Mouse (Mus musculus): Measurements from ENCODE around the gene Grifin.

Grifin gene

DNA sequence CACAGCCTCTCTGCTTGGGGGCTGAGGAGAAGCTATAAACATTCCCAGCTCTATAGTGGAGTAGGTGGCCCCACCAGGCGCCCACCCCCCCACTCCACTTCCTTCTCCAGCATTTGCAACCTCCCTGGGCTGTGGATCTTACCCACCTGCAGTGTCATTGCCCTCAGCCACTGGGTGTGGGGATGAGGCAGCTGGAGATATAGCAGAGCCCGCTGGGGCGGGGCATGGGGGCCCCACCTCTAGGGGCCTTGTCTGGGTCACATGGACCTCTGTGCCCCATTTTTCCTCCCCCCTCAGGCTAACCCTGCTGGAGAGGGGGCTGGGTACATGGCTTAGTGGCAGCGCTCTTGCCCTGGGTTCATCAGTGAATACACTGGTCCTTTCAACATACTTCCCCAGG, at the start of gene Grifin:
Gene Grifin, minus strand, starts transcription at position 176 of the 400 bp plus-strand sequence.
- no peak for DNase-seq (ENCODE audit: low spot score in 2 of 2)

DNA sequence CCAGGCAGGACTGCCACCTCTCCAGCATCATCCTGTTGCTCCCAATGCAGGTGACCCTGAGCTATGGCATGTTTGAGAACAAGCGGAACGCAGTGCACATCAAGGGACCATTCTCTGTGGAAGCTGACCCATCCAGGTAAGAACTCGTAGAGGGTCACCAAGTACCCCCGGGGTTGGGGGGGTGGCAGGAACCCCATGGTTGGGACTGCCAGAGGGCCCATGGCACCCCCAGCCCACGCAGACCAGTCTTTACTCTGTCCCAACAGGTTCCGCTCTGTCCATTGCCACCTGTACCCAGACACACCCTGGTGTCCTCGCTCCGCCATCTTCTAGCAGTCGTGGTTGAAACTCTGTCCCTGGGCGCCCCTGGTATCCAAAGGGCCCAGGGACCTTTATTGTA, 49.3 kb upstream of the Grifin start:
- DNase-seq (ENCODE audit: low spot score in 2 of 2), result no peak

DNA sequence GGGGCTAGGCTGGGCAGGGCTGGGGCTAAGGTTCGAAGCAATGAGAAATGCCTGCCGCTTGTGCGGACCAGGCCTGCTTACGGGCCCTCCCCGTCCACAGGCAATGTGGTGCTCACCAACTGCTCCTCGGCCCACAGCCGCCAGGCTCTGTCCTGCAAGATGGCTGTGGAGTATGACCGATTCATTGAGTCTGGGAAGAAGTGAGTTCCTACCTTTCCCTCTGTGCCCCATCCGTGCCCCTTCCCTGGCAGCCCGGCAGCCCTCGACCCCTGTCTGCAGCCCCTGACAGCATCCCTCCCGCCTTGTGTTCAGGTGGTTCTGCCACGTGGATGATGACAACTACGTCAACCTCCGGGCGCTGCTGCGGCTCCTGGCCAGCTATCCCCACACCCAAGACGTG, 47.3 kb upstream of the Grifin start:
- DNase-seq (ENCODE audit: low spot score in 2 of 2), result peak in 1 of 2 experiments; percentile 25

DNA sequence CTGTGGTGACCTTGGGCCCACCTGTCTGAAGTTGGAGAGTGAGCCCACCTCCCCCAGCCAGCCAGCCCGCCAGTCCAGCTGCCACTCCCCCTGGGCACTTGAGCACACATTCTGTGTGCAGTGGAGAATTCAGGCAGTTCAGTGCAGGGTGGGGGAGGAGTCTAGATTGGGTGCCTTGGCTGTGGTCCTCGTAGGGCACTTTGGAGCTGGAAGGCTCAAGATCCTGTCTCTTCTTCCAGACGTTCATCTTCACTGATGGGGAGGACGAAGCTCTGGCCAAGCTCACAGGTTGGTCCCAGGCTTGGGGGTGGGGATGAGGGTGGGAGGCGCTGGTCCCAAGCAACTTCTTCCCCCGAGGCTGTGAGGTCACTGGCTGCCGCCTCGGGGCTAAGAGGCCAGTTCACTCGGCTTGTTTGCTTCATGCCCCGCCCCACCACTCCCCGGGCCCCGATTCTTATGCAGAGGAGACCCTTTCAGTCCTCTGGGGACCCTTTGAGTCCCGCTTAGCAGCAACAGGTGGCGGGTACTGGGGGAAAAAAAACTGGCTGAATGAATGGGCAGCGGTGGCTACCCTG, 46.8 kb upstream of the Grifin start:
- peak in 1 of 2 experiments; percentile 19 for DNase-seq (ENCODE audit: low spot score in 2 of 2)

DNA sequence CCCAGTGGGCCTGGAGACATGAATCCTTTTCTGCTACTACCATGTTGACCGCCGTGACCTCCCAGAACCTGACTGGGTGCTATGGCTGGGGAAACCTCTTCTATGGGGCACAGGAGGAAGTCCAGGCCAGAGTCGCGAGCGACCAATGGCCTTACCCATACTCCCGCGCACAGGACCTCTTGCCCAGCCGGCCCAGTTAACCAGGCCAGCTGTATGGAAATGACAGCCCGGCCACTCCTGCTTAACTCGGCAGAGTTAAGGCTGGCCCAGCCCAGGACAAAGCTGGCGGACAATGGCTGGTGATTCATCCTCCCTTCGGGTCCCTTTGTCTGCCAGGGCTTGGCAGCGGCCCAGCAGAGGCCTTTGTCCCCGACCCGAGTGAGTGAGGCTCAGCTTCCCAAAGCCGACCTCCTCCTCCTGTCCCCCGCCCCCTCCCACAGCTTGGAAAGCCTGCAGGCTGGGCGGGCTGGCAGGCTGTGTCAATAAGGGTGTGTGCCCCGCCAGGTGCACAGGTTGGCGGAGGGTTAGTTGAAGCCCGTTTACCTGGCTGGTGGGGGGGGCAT, 46.2 kb upstream of the Grifin start:
- peak; percentile 53 for DNase-seq (ENCODE audit: low spot score in 2 of 2)

DNA sequence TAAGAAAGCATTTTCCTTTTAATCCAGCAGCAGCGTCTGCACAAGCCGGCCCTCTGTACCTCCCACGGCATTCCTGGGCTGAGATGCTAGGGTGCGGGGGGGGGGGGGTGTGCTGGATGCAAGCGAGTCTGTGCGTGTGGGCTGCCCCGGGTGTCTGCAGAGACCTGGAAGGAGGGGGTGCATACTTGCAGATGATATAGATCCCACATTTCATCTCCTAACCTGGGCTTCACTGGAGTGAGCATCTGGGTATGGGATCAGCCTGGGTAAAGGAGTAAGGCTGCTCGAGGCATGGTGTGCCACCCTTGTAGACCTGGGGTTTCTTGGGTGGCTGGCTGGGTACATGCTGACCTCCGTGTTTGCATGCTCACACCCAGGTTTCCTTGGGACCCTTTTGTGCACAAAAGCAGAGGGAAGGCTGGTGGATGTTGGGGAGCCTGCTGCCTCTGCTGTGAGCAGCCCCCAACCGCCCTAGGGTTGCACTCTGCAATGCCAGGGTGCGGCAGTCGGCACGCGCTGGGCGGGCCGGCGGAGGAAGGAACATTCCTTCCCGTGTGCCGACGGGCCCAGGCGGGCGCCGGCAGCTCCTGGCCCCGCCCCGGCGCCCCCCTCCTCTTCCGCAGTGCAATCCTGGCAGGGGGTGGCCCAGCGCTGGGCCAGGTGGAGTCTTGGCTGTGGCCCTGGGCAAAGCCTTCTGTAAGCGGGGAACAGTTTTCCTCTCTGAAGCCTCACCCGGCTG, 45.6 kb upstream of the Grifin start:
- DNase-seq (ENCODE audit: low spot score in 2 of 2), result peak; percentile 45 to 50

DNA sequence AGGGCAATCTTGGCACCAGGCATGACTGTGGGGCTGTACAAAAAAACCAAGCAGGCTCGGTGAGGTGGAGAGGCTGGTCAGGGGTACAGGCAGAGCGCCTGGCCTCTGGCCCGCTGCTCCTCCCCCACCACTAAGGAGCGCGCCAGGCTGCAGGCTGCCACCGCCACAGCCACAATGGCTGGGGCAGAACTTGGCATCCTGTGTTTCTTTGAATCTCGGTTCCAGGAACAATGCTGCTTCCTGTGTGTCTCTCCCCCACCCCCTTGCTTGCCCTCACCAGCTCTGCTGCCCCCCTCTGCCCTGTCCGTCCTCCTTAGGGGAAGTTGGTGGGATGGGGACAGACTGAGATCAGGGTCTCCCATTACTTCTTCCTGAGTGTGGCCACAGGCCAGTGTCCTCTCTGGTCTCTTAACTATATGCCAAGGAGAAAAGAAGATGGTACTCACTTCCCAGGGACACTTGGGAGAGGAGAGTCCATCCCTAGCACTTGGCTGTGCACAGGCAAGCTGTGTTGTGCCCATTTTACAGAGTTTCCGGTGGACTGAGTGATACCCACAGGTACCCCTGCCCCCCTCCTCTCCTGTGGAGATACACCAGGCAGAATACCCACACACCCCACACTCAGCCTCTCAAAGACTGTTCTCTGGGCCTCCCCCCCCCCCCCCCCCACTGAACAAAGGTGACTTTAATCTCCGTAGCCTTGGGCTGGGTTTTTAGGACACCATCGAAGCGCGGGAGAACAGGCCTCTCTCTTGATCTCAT, 44.8 kb upstream of the Grifin start:
- DNase-seq (ENCODE audit: low spot score in 2 of 2), result peak; percentile 47 to 54

DNA sequence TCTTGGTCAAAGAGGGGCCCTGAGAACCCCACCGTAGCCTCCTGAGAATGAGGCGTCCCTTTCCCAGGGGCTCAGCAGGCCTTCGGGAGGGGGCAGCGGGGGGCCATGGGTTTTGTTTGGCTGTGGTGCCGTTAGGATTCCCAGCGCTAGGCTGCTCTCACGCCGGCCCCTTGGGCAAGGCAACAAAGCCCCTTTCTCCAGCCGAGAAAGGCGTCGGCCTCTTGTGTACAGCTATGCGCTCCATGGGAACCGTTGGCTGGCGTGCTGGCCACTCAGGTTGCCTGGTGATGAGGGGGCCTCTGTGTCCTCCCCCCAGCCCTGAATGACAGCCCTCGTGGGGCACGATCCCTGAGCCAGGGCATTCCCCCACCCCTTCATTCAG, 43.8 kb upstream of the Grifin start:
- peak; percentile 47 to 50 for DNase-seq (ENCODE audit: low spot score in 2 of 2)

DNA sequence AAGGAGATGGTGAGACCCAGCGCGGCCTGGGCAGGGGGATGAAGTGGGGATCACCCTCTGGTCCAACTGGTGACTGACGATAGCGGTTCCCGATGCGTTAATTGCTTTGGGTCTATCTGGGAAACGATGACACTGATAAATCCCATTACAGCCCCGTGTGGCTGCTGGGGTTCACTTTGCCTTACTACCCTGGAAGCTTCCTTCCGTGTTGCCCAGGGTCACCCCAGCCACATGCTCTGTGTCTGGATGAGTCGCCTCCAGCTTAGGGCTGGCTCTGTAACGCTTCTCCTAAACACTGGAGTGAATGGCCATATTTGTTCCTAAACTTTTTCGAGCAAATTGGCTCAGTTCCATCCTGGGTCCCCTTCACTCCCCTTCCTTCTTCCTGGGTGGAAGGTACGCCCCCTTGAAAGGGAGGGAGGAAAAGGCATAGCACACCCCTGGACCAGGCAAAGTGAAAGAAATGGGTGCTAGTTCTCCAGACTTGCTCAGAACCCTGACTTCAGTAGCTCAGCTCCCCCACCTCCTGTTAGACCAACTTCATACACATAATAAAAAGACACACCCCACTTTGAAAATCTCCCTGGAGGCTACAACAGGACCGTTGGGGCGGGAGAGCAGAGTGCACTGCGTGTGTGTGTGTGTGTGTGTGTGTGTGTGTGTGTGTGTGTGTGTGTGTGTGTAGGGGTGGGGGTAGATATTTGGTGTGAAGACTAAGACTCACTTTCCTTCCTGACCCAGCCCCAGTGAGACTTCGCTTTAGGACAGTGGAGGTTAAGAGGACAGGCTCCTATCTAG, 43.2 kb upstream of the Grifin start:
- peak in 1 of 2 experiments; percentile 59 for DNase-seq (ENCODE audit: low spot score in 2 of 2)

DNA sequence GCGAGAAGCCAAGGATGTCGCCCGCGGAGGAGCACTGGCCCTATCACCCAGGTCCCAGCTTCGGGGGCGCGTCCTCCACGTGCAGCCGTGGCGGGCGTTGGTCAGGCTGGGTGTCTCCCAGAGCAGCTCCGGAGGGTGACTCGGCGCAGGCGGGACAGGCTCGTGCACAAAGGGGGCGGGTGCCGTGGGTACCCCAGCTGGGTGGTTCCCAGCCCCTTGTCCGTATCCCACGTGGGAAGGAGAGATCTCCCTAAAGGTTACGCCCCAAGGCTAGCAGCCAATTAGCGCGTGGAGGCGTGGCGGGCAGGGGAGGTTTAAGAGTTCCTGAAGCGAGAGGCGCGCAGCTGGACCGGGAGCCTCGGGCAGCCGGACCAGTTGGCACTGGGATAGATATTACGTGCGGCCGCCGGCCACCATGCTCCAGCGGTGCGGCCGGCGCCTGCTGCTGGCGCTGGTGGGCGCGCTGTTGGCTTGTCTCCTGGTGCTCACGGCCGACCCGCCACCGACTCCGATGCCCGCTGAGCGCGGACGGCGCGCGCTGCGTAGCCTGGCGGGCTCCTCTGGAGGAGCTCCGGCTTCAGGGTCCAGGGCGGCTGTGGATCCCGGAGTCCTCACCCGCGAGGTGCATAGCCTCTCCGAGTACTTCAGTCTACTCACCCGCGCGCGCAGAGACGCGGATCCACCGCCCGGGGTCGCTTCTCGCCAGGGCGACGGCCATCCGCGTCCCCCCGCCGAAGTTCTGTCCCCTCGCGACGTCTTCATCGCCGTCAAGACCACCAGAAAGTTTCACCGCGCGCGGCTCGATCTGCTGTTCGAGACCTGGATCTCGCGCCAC, 42.3 kb upstream of the Grifin start, which contains the start of gene Lfng:
Gene Lfng, plus strand, starts transcription at position 320 of the 835 bp plus-strand sequence.
- DNase-seq (ENCODE audit: low spot score in 2 of 2), result peak; percentile 84 to 87

DNA sequence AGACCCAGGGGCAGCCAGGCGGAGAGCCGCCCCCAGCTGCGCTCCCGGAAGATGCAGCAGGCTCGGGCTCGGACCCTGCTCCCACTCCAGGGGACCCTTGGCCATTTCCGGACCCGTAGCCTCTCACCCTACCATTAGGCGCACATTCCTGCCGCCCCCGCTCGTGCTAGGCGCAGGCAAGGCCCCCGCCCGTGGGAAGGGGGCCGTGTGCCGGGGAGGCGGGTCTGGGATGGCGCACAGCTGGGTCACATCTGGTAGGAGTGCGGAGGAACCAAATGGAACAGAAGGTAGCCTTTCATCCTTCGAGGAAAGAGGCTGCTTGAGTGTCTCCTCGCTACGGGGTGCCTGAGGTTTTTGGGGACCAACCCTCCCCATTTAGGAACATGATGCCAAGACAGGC, 41.5 kb upstream of the Grifin start:
- DNase-seq (ENCODE audit: low spot score in 2 of 2), result peak in 1 of 2 experiments; percentile 33

DNA sequence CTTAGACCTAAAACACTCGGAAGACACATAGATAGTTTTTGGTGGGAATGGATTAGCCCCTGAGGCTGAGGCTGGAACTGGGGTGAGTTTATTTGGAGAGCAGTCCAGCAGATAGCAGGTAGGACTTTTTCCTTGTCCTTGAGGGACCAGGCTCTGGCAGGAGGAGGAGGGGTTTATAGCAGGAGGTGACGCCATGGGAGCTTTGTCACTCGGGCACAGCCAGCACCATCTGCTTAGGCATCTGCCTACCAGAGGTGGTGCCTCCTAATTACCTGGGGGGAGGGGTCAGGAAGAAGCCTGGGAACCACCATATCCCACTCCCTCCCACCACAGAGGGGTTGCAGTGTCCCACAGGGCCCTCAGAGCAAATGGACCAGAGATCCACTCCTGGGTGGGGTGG, 40.4 kb upstream of the Grifin start:
- DNase-seq (ENCODE audit: low spot score in 2 of 2), result peak in 1 of 2 experiments; percentile 19

DNA sequence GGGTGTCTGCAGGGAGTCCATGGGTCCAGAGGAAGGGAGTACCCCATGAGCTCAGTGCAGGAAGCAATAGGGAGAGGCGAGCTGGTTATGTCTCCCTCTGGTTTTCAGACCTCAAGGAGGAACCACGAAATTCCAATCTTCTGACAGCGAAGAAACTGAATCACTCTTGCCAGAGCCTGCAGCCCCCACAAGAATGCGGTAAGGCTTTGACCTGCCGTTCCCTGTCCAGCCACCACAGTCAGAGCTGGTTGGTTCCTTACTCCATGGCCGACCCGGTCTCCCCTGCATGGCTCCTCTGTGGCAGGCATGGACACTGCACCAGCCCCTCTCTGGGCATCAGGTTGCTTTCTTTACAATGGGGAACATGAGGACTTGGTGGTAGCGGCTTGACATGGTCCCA, 39.5 kb upstream of the Grifin start:
- DNase-seq (ENCODE audit: low spot score in 2 of 2), result no peak

DNA sequence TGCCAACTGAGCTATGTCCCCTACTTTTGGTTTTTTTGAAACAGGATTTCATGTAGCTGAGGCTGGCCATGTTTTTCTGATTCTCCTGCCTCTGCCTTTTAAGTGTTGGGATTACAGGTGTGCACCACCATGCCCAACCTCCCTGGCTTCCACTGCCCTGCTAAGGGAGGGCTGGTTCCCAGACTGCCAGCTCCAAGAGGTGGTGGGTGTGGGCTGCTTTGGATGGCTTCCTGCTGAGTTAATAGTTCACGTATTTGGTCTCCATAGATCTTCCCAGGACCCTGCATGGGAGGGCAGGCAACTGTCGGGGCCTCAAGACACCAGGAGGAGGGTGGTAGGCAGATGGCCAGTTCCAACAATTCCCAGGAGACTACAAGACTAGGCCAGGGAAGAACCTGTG, 37.7 kb upstream of the Grifin start:
- no peak for DNase-seq (ENCODE audit: low spot score in 2 of 2)

DNA sequence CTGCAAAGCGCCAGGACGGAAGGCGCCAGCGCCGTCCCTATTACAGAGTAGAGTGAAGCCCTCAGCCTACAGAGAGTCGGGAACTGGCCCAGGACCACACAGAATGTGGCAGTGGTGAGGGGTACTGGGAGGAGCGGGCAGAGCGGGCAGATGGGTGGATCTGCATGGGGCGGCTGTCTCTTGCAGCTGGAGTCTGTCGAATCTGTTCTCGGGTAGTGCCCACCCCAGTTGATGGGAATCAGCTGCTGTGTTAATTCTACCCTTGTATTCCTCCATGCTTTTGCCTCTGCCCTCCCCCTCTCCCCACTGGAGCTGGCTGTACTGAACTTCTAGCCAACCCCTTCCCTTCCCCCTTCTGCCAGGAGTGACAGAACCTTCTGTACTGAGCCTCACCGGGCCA, 36.8 kb upstream of the Grifin start:
- no peak for DNase-seq (ENCODE audit: low spot score in 2 of 2)

DNA sequence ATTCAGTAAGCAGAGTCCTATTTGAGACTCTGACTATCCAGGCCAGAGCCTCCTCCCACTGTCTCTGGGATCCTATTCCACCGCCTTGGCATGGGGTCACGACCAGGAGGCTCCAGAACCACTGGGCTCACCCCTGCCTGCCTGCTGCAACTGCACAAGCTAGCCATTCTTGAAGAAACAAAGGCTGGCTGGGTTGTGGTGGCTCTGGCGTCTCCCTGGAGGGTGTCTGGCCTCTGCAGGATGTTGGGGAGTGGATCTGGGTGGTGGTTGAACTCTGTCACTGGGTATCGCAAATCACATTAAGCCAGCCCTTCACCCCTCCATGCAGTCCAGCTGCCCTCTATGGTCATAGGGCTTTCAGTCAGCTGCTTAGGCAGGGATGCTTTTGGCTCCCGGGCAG, 35.1 kb upstream of the Grifin start:
- DNase-seq (ENCODE audit: low spot score in 2 of 2), result peak in 1 of 2 experiments; percentile 5

DNA sequence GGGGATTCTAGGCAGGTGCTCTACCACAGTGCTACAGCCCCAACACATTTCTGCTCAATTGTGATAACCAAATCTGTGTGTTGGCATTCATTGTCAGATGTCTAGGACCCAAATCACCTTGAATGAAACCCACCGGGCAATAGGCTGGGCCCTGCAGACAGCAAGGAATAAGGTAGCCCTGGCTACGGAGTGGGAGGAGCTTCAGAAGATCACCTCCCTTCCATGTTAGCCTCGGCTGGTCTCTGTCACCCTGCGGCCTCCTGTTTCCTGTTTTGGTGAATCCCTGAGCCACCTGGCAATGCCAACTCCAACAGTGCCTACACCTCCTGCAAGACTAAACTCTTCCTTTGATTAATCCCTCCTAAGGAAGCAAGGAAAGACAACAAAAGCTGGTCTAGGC, 32.9 kb upstream of the Grifin start:
- peak in 1 of 2 experiments; percentile 37 for DNase-seq (ENCODE audit: low spot score in 2 of 2)

DNA sequence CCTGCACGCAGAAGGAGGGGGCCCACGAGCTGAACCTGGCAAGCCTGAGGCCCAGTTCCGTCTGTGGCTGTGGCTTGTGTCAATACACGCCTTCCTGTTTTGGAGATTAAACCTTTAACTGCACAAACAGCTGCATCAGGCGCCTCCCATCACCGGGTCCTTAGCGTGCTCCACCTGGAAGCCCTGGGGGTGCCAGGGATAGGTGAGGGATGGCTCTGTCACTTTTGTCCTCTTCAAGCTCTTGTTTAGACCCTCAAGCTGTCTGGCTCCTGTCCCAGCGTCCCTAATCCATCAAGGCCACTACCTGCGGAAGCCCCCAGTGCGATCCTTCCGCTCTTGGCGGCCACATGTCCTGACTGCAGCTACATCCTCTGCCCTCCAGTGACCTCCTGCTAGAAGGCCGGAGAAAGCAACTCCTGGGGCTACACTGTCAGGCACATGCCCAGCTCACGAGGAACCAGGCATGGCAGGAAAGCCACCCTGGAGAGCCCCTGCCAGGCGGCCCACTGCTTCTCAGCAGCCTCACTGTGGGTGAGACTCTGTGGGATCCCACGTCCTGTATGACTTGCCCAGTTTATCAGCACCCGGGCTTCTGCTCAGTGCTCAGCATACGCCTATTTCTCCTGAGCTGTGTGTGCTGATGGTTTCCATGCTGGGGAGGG, 32.2 kb upstream of the Grifin start:
- DNase-seq (ENCODE audit: low spot score in 2 of 2), result peak; percentile 73 to 76

DNA sequence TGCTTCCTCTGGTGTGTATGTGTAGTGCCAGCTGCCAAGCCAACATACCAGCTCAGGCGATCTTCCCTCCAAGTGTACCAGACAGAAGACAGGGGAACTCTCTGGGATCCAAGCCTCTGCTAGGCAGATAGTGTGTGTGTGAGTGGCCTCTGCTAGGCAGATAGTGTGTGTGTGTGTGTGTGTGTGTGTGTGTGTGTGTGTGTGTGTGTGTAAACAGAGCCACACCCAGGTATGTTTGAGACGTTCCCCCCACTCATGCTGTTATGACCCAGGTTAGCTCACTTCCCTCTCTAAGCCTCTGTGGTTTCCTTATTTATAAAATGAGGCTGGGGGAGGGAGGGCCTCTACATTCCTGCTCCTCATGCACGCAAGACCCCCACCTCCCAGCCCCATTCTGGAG, 31.6 kb upstream of the Grifin start:
- DNase-seq (ENCODE audit: low spot score in 2 of 2), result peak in 1 of 2 experiments; percentile 56

DNA sequence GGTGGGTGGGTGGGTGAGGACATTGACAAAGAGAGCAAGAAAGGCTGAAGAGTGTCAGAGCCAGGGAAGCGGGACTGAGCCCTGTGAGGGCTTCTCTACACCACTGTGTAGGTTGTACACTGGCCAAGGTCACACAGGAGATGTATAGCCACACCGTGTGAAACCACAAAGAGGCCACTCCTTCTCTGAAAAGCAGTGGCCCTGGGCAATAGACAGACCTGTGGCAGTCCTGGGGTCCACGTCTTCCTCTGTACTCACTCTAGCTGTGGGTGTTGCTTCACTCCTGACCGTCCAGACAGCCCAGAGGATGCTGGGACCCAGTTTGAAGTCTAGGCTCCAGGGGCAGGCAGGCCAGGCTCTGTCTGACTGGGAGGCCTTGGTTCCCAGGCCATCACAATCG, 30.0 kb upstream of the Grifin start:
- no peak for DNase-seq (ENCODE audit: low spot score in 2 of 2)
